Mouse (Mus musculus): ENCODE measurements around the gene Six1. TPM values are rescaled to one million over a fixed set of nuclear protein-coding genes. Genes with fewer than 3 reads are reported as not detected.

Gene Six1
- polyA plus RNA-seq, 1 experiment = not detected

Other genes starting within 250 kb of the Six1 start
- not detected in 2 replicates for gene Six6, start 114.0 kb downstream of the Six1 start, polyA plus RNA-seq (2012; rRNA removed)
- gene 4930447C04Rik, start 113.1 kb downstream of the Six1 start, polyA plus RNA-seq (2012; rRNA removed) = not detected in 2 replicates
- 0.11 and 0.14 TPM in 2 replicates for gene Six4, start 59.6 kb upstream of the Six1 start, polyA plus RNA-seq (2012; rRNA removed)
- gene Mnat1, start 69.8 kb upstream of the Six1 start, polyA plus RNA-seq (2012; rRNA removed) = 3.8 TPM in 2 replicates
- 4.6 and 5.0 TPM in 2 replicates for gene Trmt5, start 232.8 kb upstream of the Six1 start, polyA plus RNA-seq (2012; rRNA removed)
- 4.2 and 13.1 TPM in 2 replicates for gene Slc38a6, start 232.9 kb upstream of the Six1 start, polyA plus RNA-seq (2012; rRNA removed)

Measured in large intestine, adult 2 months (tissue).